Mouse (Mus musculus) heart, embryonic 16.5 days (tissue): ENCODE results near the gene Stk40. TPM values are rescaled to one million over a fixed set of nuclear protein-coding genes. Genes with fewer than 3 reads are reported as not detected.

Experiments
- ATAC-seq: fragments of 200-750 bp; cut with Nextera tagmentation; replicated peaks from 2 replicates; pipeline ENCODE4 v1.8.0; 2017; ENCODE audit warnings: moderate number of reproducible peaks; ENCODE audit not compliant: insufficient read depth, low FRiP score; ENCODE audit errors: extremely low read depth
- H3K27ac ChIP-seq: fragments of 300-500 bp; sonication (generic); 2 replicates; pipeline ENCODE4 v1.5.1; 2014; ENCODE audit warnings: mild to moderate bottlenecking, low read length, control low read depth, moderate library complexity
- H3K27me3 ChIP-seq: fragments of 300-500 bp; sonication (generic); 2 replicates; pipeline ENCODE4 v1.6.1; 2014; ENCODE audit warnings: low read length, mixed read lengths; ENCODE audit not compliant: control insufficient read depth, insufficient read depth
- H3K36me3 ChIP-seq: fragments of 300-500 bp; sonication (generic); 2 replicates; pipeline ENCODE4 v1.6.1; 2014; ENCODE audit not compliant: control insufficient read depth, insufficient read depth
- H3K4me1 ChIP-seq: fragments of 300-500 bp; sonication (generic); 2 replicates; pipeline ENCODE4 v1.6.1; 2014; ENCODE audit warnings: low read length, mixed read lengths; ENCODE audit not compliant: control insufficient read depth, insufficient read depth
- H3K4me2 ChIP-seq: fragments of 300-500 bp; sonication (generic); 2 replicates; pipeline ENCODE4 v1.6.1; 2014; ENCODE audit warnings: low read depth, mild to moderate bottlenecking, control low read depth, low read length
- H3K4me3 ChIP-seq: fragments of 300-500 bp; sonication (generic); 2 replicates; pipeline ENCODE4 v1.5.1; 2014; ENCODE audit warnings: mild to moderate bottlenecking, control low read depth, low read length
- H3K9ac ChIP-seq: fragments of 300-500 bp; sonication (generic); 2 replicates; pipeline ENCODE4 v1.6.1; 2014; ENCODE audit warnings: low read length, control low read depth
- H3K9me3 ChIP-seq: fragments of 300-500 bp; sonication (generic); replicated peaks from 2 replicates; pipeline ENCODE4 v1.6.1; 2016; ENCODE audit warnings: low read length; ENCODE audit not compliant: control insufficient read depth
- WGBS: fragments of 180-500 bp; shearing (Covaris S2); extraction: QIAGEN DNeasy Blood & Tissue Kit; methylation state at CpG from one replicate; pipeline ENCODE4 v1.1.7; 2014; 5-methylcytosine and 5-hydroxymethylcytosine counted together
- polyA plus RNA-seq: library from polyadenylated mRNA; unstranded; fragments of >200 nt; fragmentation: Nextera tagmentation; extraction: Ambion mirVana; gene quantifications from 2 replicates; pipeline ENCODE4 v1.2.1, GENCODE M21; 2015

Stk40 gene
- polyA plus RNA-seq, 1 experiment from 2014 or later: 24.5 TPM

GRCm38 (mm10) chr4:126155183-126155582 lies 51.4 kb downstream of the Stk40 start:
- Histone ChIP-seq H3K9ac (no peak overlapping the region), H3K4me3 (no peak overlapping the region), H3K4me1 (peaks cover 10% of the 10 kb centered on the region), H3K4me2 (no peak overlapping the region), H3K36me3 (no peaks in the 10 kb centered on the region), H3K27ac (peak overlapping the region; percentile 54), H3K9me3 (no peaks in the 10 kb centered on the region), H3K27me3 (no peaks in the 10 kb centered on the region)
- ATAC-seq: no peak
- WGBS: 29% methylated on average over 4 of the region's 4 CpGs

- 0 out of 2 replicates have a peak, but pooled peaks cover 4% of the 10 kb centered on the region for H3K4me1 ChIP-seq
- no peaks in the 10 kb centered on the region for H3K27me3 ChIP-seq
- no peak overlapping the region for H3K9ac ChIP-seq
- WGBS: 45% methylated on average over 2 of the region's 2 CpGs
- H3K27ac ChIP-seq: peak overlapping the region; percentile 54; the same call in 1 of the 2 replicates
- no peak for ATAC-seq
- H3K36me3 ChIP-seq: no peaks in the 10 kb centered on the region
- H3K4me2 ChIP-seq: no peak overlapping the region
- H3K9me3 ChIP-seq: no peaks in the 10 kb centered on the region
- no peak overlapping the region for H3K4me3 ChIP-seq
Measured at GRCm38 (mm10) chr4:126155869-126156268, 52.1 kb downstream of the Stk40 start.

GRCm38 (mm10) chr4:126156617-126157016 lies 52.9 kb downstream of the Stk40 start:
- H3K9me3 ChIP-seq: no peaks in the 10 kb centered on the region
- H3K4me3 ChIP-seq: no peak overlapping the region
- no peak overlapping the region for H3K9ac ChIP-seq
- no peaks in the 10 kb centered on the region for H3K27me3 ChIP-seq
- 65% methylated on average over 5 of the region's 5 CpGs for WGBS
- no peak for ATAC-seq
- H3K4me2 ChIP-seq: no peak overlapping the region
- no peak overlapping the region for H3K27ac ChIP-seq
- 0 out of 2 replicates have a peak, but pooled peaks cover 2% of the 10 kb centered on the region for H3K4me1 ChIP-seq
- no peaks in the 10 kb centered on the region for H3K36me3 ChIP-seq

GRCm38 (mm10) chr4:126157562-126157961 lies 53.8 kb downstream of the Stk40 start:
- no peaks in the 10 kb centered on the region for H3K36me3 ChIP-seq
- WGBS: 89% methylated on average over 6 of the region's 6 CpGs
- H3K4me3 ChIP-seq: no peak overlapping the region
- peaks cover 6% of the 10 kb centered on the region; the same call in 1 of the 2 replicates for H3K4me1 ChIP-seq
- H3K27ac ChIP-seq: no peak overlapping the region
- no peaks in the 10 kb centered on the region for H3K9me3 ChIP-seq
- H3K27me3 ChIP-seq: no peaks in the 10 kb centered on the region
- H3K9ac ChIP-seq: no peak overlapping the region
- no peak for ATAC-seq
- H3K4me2 ChIP-seq: no peak overlapping the region

GRCm38 (mm10) chr4:126159455-126159854 lies 55.7 kb downstream of the Stk40 start:
- Histone ChIP-seq H3K4me1 (peaks cover 13% of the 10 kb centered on the region), H3K4me3 (no peak overlapping the region), H3K36me3 (no peaks in the 10 kb centered on the region), H3K27me3 (no peaks in the 10 kb centered on the region), H3K4me2 (no peak overlapping the region), H3K9me3 (no peaks in the 10 kb centered on the region), H3K9ac (no peak overlapping the region), H3K27ac (no peak overlapping the region)
- WGBS: 66% methylated on average over 8 of the region's 8 CpGs
- no peak for ATAC-seq

GRCm38 (mm10) chr4:126160981-126161380 lies 57.2 kb downstream of the Stk40 start:
- H3K9ac ChIP-seq: no peak overlapping the region
- no peaks in the 10 kb centered on the region for H3K27me3 ChIP-seq
- WGBS: 92% methylated on average over 8 of the region's 8 CpGs
- H3K4me3 ChIP-seq: no peak overlapping the region
- H3K4me2 ChIP-seq: no peak overlapping the region
- ATAC-seq: no peak
- peaks cover 15% of the 10 kb centered on the region for H3K4me1 ChIP-seq
- H3K36me3 ChIP-seq: peaks cover 5% of the 10 kb centered on the region
- no peaks in the 10 kb centered on the region for H3K9me3 ChIP-seq
- H3K27ac ChIP-seq: no peak overlapping the region

GRCm38 (mm10) chr4:126161456-126161855 lies 57.7 kb downstream of the Stk40 start:
- no peak overlapping the region for H3K4me2 ChIP-seq
- no peak overlapping the region for H3K4me3 ChIP-seq
- no peaks in the 10 kb centered on the region for H3K27me3 ChIP-seq
- H3K4me1 ChIP-seq: peaks cover 19% of the 10 kb centered on the region
- no peak overlapping the region for H3K9ac ChIP-seq
- H3K36me3 ChIP-seq: peaks cover 8% of the 10 kb centered on the region
- ATAC-seq: no peak
- H3K9me3 ChIP-seq: no peaks in the 10 kb centered on the region
- 88% methylated on average over 6 of the region's 6 CpGs for WGBS
- H3K27ac ChIP-seq: no peak overlapping the region

GRCm38 (mm10) chr4:126161986-126162385 lies 58.2 kb downstream of the Stk40 start:
- 70% methylated on average over 9 of the region's 9 CpGs for WGBS
- H3K27ac ChIP-seq: 0 out of 2 replicates have a peak overlapping the region, but pooled peaks have one; percentile 37
- H3K36me3 ChIP-seq: peaks cover 13% of the 10 kb centered on the region
- peak overlapping the region; percentile 65 for H3K4me3 ChIP-seq
- H3K4me1 ChIP-seq: peaks cover 19% of the 10 kb centered on the region
- H3K4me2 ChIP-seq: peak overlapping the region; percentile 96
- H3K9me3 ChIP-seq: no peaks in the 10 kb centered on the region
- ATAC-seq: no peak
- H3K9ac ChIP-seq: peak overlapping the region; percentile 88
- no peaks in the 10 kb centered on the region for H3K27me3 ChIP-seq

- Histone ChIP-seq H3K9me3 (no peaks in the 10 kb centered on the region), H3K4me3 (peak overlapping the region; percentile 65), H3K27me3 (no peaks in the 10 kb centered on the region), H3K27ac (peak overlapping the region; percentile 82), H3K4me2 (peak overlapping the region; percentile 96), H3K36me3 (peaks cover 16% of the 10 kb centered on the region), H3K4me1 (peaks cover 19% of the 10 kb centered on the region), H3K9ac (peak overlapping the region; percentile 88)
- ATAC-seq: peak; percentile 93
- 1% methylated on average over 44 of the region's 44 CpGs for WGBS
Measured at GRCm38 (mm10) chr4:126162544-126163066, 58.8 kb downstream of the Stk40 start.
